Mouse (Mus musculus) cerebellum, adult 11-12 months (tissue): ENCODE measurements around the gene Nos2.

Source experiments
- DNase-seq: peaks from one replicate; pipeline ENCODE4 v3.0.0; 2022

Nos2 gene

DNA sequence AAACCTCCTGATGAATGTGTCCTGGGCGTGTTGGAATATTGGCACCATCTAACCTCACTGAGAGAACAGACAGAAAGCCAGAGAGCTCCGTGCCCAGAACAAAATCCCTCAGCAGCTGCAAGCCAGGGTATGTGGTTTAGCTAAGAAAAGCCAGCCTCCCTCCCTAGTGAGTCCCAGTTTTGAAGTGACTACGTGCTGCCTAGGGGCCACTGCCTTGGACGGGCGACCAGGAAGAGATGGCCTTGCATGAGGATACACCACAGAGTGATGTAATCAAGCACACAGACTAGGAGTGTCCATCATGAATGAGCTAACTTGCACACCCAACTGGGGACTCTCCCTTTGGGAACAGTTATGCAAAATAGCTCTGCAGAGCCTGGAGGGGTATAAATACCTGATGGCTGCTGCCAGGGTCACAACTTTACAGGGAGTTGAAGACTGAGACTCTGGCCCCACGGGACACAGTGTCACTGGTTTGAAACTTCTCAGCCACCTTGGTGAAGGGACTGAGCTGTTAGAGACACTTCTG lies at the start of gene Nos2:
Gene Nos2, plus strand, starts transcription at position 377 of the 529 bp plus-strand sequence.
- no peak for DNase-seq

GRCm38 (mm10) chr11:78870891-78871290 lies 49.7 kb upstream of the Nos2 start:
- no peak for DNase-seq

DNA sequence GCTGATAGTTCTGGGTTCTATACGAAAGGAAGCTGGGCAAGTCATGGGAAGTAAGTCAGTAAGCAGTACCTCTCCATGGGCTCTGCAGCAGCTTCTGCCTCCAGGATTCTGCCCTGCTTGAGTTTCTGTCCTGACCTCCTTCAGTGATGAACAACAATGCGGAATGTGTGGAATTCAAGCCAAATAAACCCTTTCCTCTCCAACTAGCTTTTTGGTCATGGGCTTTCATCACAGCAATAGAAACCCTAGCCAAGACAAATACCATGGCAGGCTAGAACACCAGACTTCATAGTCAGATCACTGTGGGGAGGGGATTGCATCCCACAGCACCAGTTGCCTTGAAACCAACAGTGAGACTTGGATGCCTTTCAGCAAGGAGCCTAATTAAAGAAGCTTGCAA lies 47.8 kb upstream of the Nos2 start:
- DNase-seq: no peak

DNA sequence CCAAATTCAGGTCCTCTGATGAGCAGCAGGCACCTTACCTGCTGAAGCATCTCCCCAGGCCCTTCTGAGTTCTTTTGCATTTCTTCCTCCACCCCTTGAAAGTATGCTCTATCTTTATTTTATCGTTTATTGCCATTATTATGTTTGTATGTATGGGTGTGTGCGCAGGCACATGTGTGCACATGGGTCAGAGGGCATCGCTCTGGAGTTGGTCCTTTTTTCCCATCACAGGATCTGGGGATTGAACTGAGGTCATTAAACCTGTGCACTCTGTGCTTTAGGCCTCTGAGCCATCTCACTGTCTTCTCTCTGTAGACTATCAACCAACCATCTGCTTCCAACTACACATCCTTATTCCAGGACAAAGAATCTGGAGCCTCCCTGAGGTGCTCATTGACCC lies 40.9 kb upstream of the Nos2 start:
- DNase-seq: no peak

DNA sequence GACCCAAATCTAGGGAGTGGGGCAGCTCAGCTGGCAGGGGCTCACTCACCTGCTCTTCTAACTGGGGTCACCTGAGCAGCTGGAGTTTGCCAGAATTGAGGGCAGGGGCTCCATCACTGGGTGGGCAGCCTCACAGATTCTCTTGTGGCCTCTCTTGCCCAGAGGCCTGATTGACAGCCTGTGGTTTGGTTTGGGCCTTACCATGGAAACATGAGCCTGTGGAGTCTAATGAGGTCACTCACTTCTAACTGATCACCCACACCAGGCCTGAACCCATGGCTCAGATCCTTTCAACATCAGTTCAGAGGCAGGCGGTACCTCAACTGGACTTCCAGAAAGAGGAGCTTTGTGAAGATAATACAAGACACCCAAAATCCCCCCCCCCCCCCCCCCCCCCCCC lies 33.9 kb upstream of the Nos2 start:
- no peak for DNase-seq

GRCm38 (mm10) chr11:78887102-78887971 lies 33.2 kb upstream of the Nos2 start:
- peak; percentile 68 for DNase-seq

- no peak for DNase-seq
These were observed 31.4 kb upstream of the Nos2 start for GRCm38 (mm10) chr11:78889156-78889555.

GRCm38 (mm10) chr11:78896357-78897123 lies 24.0 kb upstream of the Nos2 start:
- DNase-seq: no peak

GRCm38 (mm10) chr11:78915473-78915872 lies 5.1 kb upstream of the Nos2 start:
- DNase-seq: peak; percentile 7

- DNase-seq: no peak
These were observed 4.2 kb upstream of the Nos2 start for GRCm38 (mm10) chr11:78916410-78916809.

GRCm38 (mm10) chr11:78919745-78920144 lies 842 bp upstream of the Nos2 start:
- no peak for DNase-seq

GRCm38 (mm10) chr11:78922678-78923407 lies 2.3 kb downstream of the Nos2 start:
- peak; percentile 4 for DNase-seq

- DNase-seq: no peak
These were observed 3.5 kb downstream of the Nos2 start for GRCm38 (mm10) chr11:78924111-78924510.

GRCm38 (mm10) chr11:78924916-78925315 lies 4.3 kb downstream of the Nos2 start:
- DNase-seq: no peak

DNA sequence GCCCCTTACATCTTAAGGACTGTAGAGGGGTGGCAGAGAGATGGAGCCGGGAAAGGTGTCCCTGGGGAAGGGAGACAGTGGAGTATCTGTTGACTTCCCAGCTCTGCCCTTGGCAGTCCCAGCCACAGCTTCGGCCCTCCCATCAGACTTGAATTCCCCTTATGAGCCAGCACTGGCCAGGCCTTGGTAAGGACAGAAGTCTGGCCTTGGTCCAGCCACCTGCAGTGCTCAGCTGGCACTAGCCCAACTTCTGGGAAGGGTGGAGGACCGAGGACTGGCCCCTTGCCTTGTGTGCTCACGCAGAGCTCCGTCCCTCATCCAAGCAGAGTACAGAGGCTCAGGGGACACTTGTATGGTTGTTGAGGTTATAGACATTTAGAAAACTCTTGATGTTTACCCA lies 8.8 kb downstream of the Nos2 start:
- peak; percentile 78 for DNase-seq

DNA sequence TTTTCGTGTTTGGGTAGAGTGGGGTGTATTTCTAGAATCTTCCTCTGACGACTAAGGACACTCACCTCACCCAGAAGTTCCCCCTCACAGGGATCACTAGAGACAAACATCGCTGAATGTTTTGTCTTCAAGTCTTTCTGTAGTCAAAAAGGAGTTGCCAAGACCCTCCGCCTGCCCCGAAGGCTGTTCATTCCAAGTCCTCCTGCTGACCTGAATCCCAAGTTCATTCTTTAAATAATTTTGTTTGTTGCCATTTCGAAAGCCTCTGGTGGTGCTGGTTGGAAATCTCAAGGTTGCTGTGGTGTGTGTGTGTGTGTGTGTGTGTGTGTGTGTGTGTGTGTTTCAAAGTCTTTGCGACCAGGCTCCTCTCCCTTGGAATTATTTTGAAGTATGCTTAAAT lies 13.7 kb downstream of the Nos2 start:
- no peak for DNase-seq

GRCm38 (mm10) chr11:78934727-78935126 lies 14.1 kb downstream of the Nos2 start:
- no peak for DNase-seq

DNA sequence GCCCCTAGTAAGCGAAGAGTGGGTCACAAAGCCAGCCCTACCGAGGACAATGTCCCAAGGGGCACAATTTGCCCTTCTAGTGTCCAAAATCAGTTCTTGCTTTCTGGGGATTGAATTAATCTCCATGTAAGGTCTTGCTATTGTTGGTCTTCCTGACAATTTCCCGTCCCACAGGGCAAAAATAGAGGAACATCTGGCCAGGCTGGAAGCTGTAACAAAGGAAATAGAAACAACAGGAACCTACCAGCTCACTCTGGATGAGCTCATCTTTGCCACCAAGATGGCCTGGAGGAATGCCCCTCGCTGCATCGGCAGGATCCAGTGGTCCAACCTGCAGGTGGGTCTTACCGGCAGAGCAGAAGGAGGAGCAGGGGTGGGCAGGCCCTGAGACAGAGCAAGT lies 14.6 kb downstream of the Nos2 start:
- DNase-seq: no peak

DNA sequence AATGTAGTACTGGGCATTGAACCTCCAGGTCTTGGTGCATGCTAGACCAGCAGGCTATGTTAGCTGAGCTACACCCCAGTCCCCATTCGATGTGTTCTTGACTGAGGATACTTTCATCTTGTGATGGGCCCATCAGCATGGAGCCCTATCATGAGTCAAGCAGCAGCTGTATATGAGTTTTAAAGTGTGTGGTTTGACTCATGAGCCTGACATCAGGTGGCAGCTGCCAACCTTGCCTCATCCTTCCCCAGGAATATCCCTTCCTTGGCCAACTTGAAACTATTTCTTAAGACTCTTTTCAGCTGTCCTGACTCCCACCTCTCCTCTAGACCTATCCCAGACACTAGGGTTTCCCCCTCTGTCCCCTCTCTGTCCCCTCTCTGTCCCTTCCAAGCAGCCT lies 22.5 kb downstream of the Nos2 start:
- DNase-seq: no peak

DNA sequence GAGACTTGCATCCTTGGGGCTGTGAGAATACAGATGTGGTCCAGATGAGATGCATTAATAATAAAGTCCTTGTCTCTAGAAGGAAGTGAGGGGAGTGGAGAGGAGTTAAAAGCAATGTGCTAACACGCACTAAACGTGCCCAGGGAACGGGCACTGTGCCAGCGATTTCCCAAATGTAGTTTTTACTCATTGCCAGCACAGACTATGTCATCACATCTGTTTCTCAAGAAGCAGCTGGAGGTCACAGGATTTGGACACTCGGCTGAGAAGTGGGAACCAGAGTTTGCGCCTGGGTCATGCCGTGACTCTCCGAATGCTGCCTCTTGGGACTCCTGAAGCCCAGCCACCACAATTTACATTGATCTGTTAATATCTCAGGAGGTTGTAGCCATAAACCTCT lies 29.8 kb downstream of the Nos2 start:
- no peak for DNase-seq

GRCm38 (mm10) chr11:78952467-78952866 lies 31.9 kb downstream of the Nos2 start:
- DNase-seq: no peak

DNA sequence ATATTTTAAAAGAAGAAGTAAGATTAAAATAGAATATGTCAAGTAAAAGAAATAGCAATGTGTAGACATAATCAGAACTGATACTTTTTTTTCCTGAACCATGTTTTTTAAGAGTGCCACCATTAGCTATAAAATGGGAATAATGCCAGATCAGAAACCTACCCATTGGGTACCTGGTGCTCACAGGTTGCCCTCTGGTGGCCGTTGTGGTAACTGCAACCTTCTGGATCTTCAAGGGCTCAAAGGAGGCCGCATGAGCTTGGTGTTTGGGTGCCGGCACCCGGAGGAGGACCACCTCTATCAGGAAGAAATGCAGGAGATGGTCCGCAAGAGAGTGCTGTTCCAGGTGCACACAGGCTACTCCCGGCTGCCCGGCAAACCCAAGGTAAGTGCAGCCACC lies 35.7 kb downstream of the Nos2 start:
- peak; percentile 56 for DNase-seq

GRCm38 (mm10) chr11:78959367-78959766 lies 38.8 kb downstream of the Nos2 start:
- no peak for DNase-seq
